Mouse (Mus musculus) embryonic fibroblast, embryonic 13.5 days (primary cell): ENCODE measurements around the gene Pigx. TPM values are rescaled to one million over a fixed set of nuclear protein-coding genes. Genes with fewer than 3 reads are reported as not detected.
"Not testable (repeated sequence)": the region's sequence is repeated elsewhere in the genome, so short reads cannot be mapped to it uniquely, and the experiment has no call there.

Experiments
- H3K27ac ChIP-seq: 2 replicates; pipeline ENCODE4 v1.5.1; 2012; ENCODE audit warnings: low read length, control low read depth, inconsistent platforms; ENCODE audit not compliant: insufficient read depth
- H3K4me1 ChIP-seq: 2 replicates; pipeline ENCODE4 v1.6.1; 2011; ENCODE audit warnings: low read length; ENCODE audit not compliant: control insufficient read depth, insufficient read depth
- H3K4me3 ChIP-seq: 2 replicates; pipeline ENCODE4 v1.5.1; 2011; ENCODE audit warnings: mild to moderate bottlenecking, control low read depth, low read length; ENCODE audit not compliant: insufficient read depth
- CTCF ChIP-seq: IDR thresholded peaks from 2 replicates; pipeline ENCODE4 v1.5.1; 2011; ENCODE audit warnings: mild to moderate bottlenecking, control low read depth, low read length, moderate library complexity, borderline replicate concordance; ENCODE audit not compliant: insufficient read depth
- POLR2A ChIP-seq: IDR thresholded peaks from 2 replicates; pipeline ENCODE4 v1.6.1; 2011; ENCODE audit warnings: low read depth, mild to moderate bottlenecking, control low read depth, low read length, moderate library complexity
- polyA plus RNA-seq: library from polyadenylated mRNA; stranded (reverse); fragments of >200 nt; gene quantifications from 2 replicates; pipeline ENCODE4 v1.2.4, GENCODE M21; 2011; ENCODE audit warnings: low read depth; ENCODE audit not compliant: missing spikeins, insufficient read length

The Pigx gene
- polyA plus RNA-seq, 1 experiment = 54.0 TPM

- Histone ChIP-seq H3K4me1 (no peaks in the 10 kb centered on the region), H3K4me3 (no peak overlapping the region), H3K27ac (no peak overlapping the region)
- TF ChIP-seq POLR2A (no peak), CTCF (no peak)
Observed at GRCm38 (mm10) chr16:32091466-32091865, 8.1 kb downstream of the Pigx start.

- no peak for TF ChIP-seq POLR2A
- no peak for TF ChIP-seq CTCF
- Histone ChIP-seq H3K4me3 (no peak overlapping the region), H3K27ac (no peak overlapping the region), H3K4me1 (no peaks in the 10 kb centered on the region)
Observed at GRCm38 (mm10) chr16:32087629-32088443, 11.7 kb downstream of the Pigx start.

GRCm38 (mm10) chr16:32078991-32079511, 20.5 kb downstream of the Pigx start, which contains the start of gene Pak2:
Pak2 (minus strand) TSS chr16:32079342.
- H3K4me3 ChIP-seq = peak within 1 kb of the TSS; percentile 97
- no peak for TF ChIP-seq CTCF
- peak; percentile 91 for TF ChIP-seq POLR2A
- H3K4me1 ChIP-seq = peaks cover 3% of the 10 kb centered on the region; the same call in 1 of the 2 replicates
- peak within 1 kb of the TSS; percentile 72 for H3K27ac ChIP-seq

GRCm38 (mm10) chr16:32078408-32078990, 21.0 kb downstream of the Pigx start:
- TF ChIP-seq CTCF (no peak), POLR2A (peak; percentile 1; the same call in 1 of the 2 replicates)
- peak overlapping the region; percentile 97 for H3K4me3 ChIP-seq
- peaks cover 3% of the 10 kb centered on the region; the same call in 1 of the 2 replicates for H3K4me1 ChIP-seq
- peak overlapping the region; percentile 72 for H3K27ac ChIP-seq

- peak overlapping the region; percentile 97 for H3K4me3 ChIP-seq
- peak overlapping the region; percentile 72 for H3K27ac ChIP-seq
- no peak for TF ChIP-seq CTCF
- TF ChIP-seq POLR2A = peak; percentile 3; the same call in 1 of the 2 replicates
- H3K4me1 ChIP-seq = peaks cover 3% of the 10 kb centered on the region; the same call in 1 of the 2 replicates
Observed at GRCm38 (mm10) chr16:32077648-32078407, 21.7 kb downstream of the Pigx start.

- TF ChIP-seq CTCF (no peak), POLR2A (no peak)
- Histone ChIP-seq H3K4me1 (peaks cover 3% of the 10 kb centered on the region; the same call in 1 of the 2 replicates), H3K4me3 (no peak overlapping the region; the same call in 1 of the 2 replicates), H3K27ac (no peak overlapping the region)
Observed at GRCm38 (mm10) chr16:32076406-32076805, 23.1 kb downstream of the Pigx start.

GRCm38 (mm10) chr16:32075762-32076161, 23.8 kb downstream of the Pigx start:
- Histone ChIP-seq H3K4me3 (no peak overlapping the region), H3K4me1 (peaks cover 3% of the 10 kb centered on the region; the same call in 1 of the 2 replicates), H3K27ac (no peak overlapping the region)
- TF ChIP-seq POLR2A (no peak), CTCF (no peak)

- H3K4me3 ChIP-seq, H3K27ac ChIP-seq: not testable (repeated sequence)
- H3K4me1 ChIP-seq = peaks cover 10% of the 10 kb centered on the region
Observed at GRCm38 (mm10) chr16:32070070-32070469, 29.5 kb downstream of the Pigx start.
